In genomic region chr16:29407319-29407718, GRCm38 (mm10) we compare ENCODE assay signal across 35 mouse cellular contexts. TPM values are rescaled to one million over a fixed set of nuclear protein-coding genes. Genes with fewer than 3 reads are reported as not detected.
"Had no signal": no experiment of that assay in that cellular context is flagged by ENCODE, and none has a peak within 500 bp of the region (broad histone marks: within the 10 kb centered on the region; RNA-seq: fewer than 3 reads in every experiment).

No protein-coding gene starts in this region.

- H3K27ac ChIP-seq: heart, embryonic 10.5 days; heart, embryonic 13.5 days; heart, embryonic 15.5 days; hindbrain, embryonic 10.5 days; hindbrain, embryonic 12.5 days; hindbrain, embryonic 13.5 days; hindbrain, embryonic 14.5 days; hindbrain, embryonic 15.5 days; hindbrain, postnatal 0 days; intestine, embryonic 15.5 days; kidney, embryonic 15.5 days; kidney, postnatal 0 days; layer of hippocampus, adult 2 months had no signal

- ATAC-seq: hindbrain, embryonic 16.5 days; hindbrain, postnatal 0 days; inflammation-experienced regulatory T-cells, adult 6 months; intestine, embryonic 15.5 days; intestine, embryonic 16.5 days; intestine, postnatal 0 days had no signal

- DNase-seq: heart, postnatal 10 days; heart, postnatal 14 days; heart, postnatal 36 days; heart, postnatal 4 days; kidney, adult 11 months; kidney, adult 18-20 months; kidney, adult 2 months; kidney, adult 8-10 months; kidney, adult 9 months; kidney, postnatal 10 days; kidney, postnatal 14 days; kidney, postnatal 25 days; kidney, postnatal 36 days; kidney, postnatal 4 days; layer of hippocampus, postnatal 36 days had no signal

- H3K4me3 ChIP-seq: heart, embryonic 10.5 days; heart, embryonic 12.5 days; heart, embryonic 13.5 days; heart, embryonic 15.5 days; hindbrain, embryonic 10.5 days; hindbrain, embryonic 12.5 days; hindbrain, embryonic 13.5 days; hindbrain, embryonic 15.5 days; intestine, embryonic 15.5 days; kidney, embryonic 15.5 days; layer of hippocampus, adult 2 months had no signal

RNA-seq across cellular contexts. Expression of gene Atp13a5, which starts 28.8 kb away (rescaled TPM):
- total RNA-seq: heart, postnatal 10 days; heart, postnatal 14 days; heart, postnatal 25 days; heart, postnatal 36 days; heart, postnatal 4 days; hematopoietic stem cell, adult 5-6 weeks had no signal
